Mouse (Mus musculus) E14TG2a.4 (cell line): ENCODE measurements around the gene Arhgef26.

Source experiments
- CTCF ChIP-seq: conservative IDR thresholded peaks from 2 replicates; pipeline ENCODE4 v1.5.1; 2014; ENCODE audit warnings: low read length
- NANOG ChIP-seq: IDR thresholded peaks from 2 replicates; pipeline ENCODE4 v1.6.1; 2014; ENCODE audit warnings: borderline replicate concordance, low read length, mixed read lengths
- POU5F1 ChIP-seq: IDR thresholded peaks from 2 replicates; pipeline ENCODE4 v1.6.1; 2014; ENCODE audit warnings: low read length, borderline replicate concordance

- TF ChIP-seq CTCF (no peak), POU5F1 (no peak), NANOG (no peak)
Measured at GRCm38 (mm10) chr3:62435923-62436322, 97.8 kb downstream of the Arhgef26 start.
